Mouse (Mus musculus): ENCODE measurements around the gene Ulk3. TPM values are rescaled to one million over a fixed set of nuclear protein-coding genes. Genes with fewer than 3 reads are reported as not detected.

Ulk3 gene
- polyA plus RNA-seq, 1 experiment from 2014 or later = 19.4 TPM

DNA sequence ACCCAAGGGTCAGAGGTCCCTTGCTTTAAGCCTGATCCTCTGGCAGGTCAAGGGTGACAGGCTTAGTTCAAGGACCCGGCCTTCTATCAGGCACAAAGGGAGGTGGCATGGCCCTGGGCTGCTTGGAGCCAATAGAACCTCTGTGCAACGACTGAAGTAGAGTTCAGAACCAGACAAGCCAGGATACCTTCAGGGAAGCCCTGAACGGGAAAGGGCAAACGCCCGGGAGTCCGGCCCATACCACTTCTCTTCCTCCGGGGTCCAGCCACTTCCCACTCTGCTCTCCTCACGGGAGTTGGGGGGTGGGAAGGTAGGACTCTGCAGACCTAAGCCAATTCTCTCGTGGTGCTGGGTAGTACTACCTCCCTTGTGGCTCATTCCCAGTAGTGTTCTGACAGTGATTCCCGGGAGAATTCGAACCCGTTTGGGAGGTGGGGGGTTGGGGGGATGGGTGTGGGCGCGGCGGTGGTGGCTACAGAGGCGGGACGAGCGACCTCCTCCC lies 55.2 kb downstream of the Ulk3 start:
- ATAC-seq (ENCODE audit: low FRiP score) (peak; percentile 23), DNase-seq (ENCODE audit: low spot score) (no peak)
- H3K27me3 ChIP-seq (ENCODE audit: control insufficient read depth, insufficient read depth, low read length) = no peaks in the 10 kb centered on the region
- peak overlapping the region; percentile 71 for H3K4me3 ChIP-seq (replicated peaks; ENCODE audit: low read length)
- peak overlapping the region; percentile 96 for H3K9ac ChIP-seq
- H3K4me2 ChIP-seq (replicated peaks) = peak overlapping the region; percentile 93
- H3K36me3 ChIP-seq (replicated peaks; ENCODE audit: control insufficient read depth, insufficient read depth) = peaks cover 15% of the 10 kb centered on the region
- H3K27ac ChIP-seq = peak overlapping the region; percentile 92
- H3K4me1 ChIP-seq (replicated peaks; ENCODE audit: control insufficient read depth, insufficient read depth, low read length) = peaks cover 50% of the 10 kb centered on the region
- under 1% methylated on average over 18 of the region's 18 CpGs for WGBS
- H3K9me3 ChIP-seq (ENCODE audit: control insufficient read depth, low read length) = no peaks in the 10 kb centered on the region

- Histone ChIP-seq H3K9me3 (ENCODE audit: control insufficient read depth, low read length) (no peaks in the 10 kb centered on the region), H3K4me1 (replicated peaks; ENCODE audit: control insufficient read depth, insufficient read depth, low read length) (peaks cover 42% of the 10 kb centered on the region), H3K27me3 (ENCODE audit: control insufficient read depth, insufficient read depth, low read length) (no peaks in the 10 kb centered on the region), H3K4me3 (replicated peaks; ENCODE audit: low read length) (peak overlapping the region; percentile 71), H3K36me3 (replicated peaks; ENCODE audit: control insufficient read depth, insufficient read depth) (peaks cover 15% of the 10 kb centered on the region), H3K27ac (peak overlapping the region; percentile 92), H3K4me2 (replicated peaks) (peak overlapping the region; percentile 93), H3K9ac (peak overlapping the region; percentile 96)
- WGBS = 0% methylated on average over 75 of the region's 85 CpGs
- ATAC-seq (ENCODE audit: low FRiP score) = peak; percentile 82
- peak; percentile 94 for DNase-seq (ENCODE audit: low spot score)
Observed at GRCm38 (mm10) chr9:57644944-57645893, 56.0 kb downstream of the Ulk3 start.

Other genes starting within 250 kb of the Ulk3 start
- gene Ppcdc, start 149.3 kb upstream of the Ulk3 start, polyA plus RNA-seq (2014; fragmentation: Nextera tagmentation; extraction: Ambion mirVana) = 19.8 and 21.9 TPM in 2 replicates
- gene Scamp5, start 121.4 kb upstream of the Ulk3 start, polyA plus RNA-seq (2014; fragmentation: Nextera tagmentation; extraction: Ambion mirVana) = 90.0 and 108 TPM in 2 replicates
- 17.0 and 19.7 TPM in 2 replicates for gene Rpp25, start 85.4 kb upstream of the Ulk3 start, polyA plus RNA-seq (2014; fragmentation: Nextera tagmentation; extraction: Ambion mirVana)
- 956 and 1,017 TPM in 2 replicates for gene Cox5a, start 68.2 kb upstream of the Ulk3 start, polyA plus RNA-seq (2014; fragmentation: Nextera tagmentation; extraction: Ambion mirVana)
- 21.2 and 23.1 TPM in 2 replicates for gene Fam219b, start 51.9 kb upstream of the Ulk3 start, polyA plus RNA-seq (2014; fragmentation: Nextera tagmentation; extraction: Ambion mirVana)
- gene Mpi, start 36.7 kb upstream of the Ulk3 start, polyA plus RNA-seq (2014; fragmentation: Nextera tagmentation; extraction: Ambion mirVana) = 54.7 and 60.0 TPM in 2 replicates
- gene Scamp2, start 28.5 kb upstream of the Ulk3 start, polyA plus RNA-seq (2014; fragmentation: Nextera tagmentation; extraction: Ambion mirVana) = 44.0 and 45.0 TPM in 2 replicates
- 0.51 TPM in 1 of 2 replicates, not detected in the other for gene Cplx3, start 16.8 kb downstream of the Ulk3 start, polyA plus RNA-seq (2014; fragmentation: Nextera tagmentation; extraction: Ambion mirVana)
- gene Lman1l, start 31.3 kb downstream of the Ulk3 start, polyA plus RNA-seq (2014; fragmentation: Nextera tagmentation; extraction: Ambion mirVana) = not detected in 2 replicates
- gene Csk, start 64.2 kb downstream of the Ulk3 start, polyA plus RNA-seq (2014; fragmentation: Nextera tagmentation; extraction: Ambion mirVana) = 41.0 and 43.1 TPM in 2 replicates
- gene Cyp1a2, start 94.3 kb downstream of the Ulk3 start, polyA plus RNA-seq (2014; fragmentation: Nextera tagmentation; extraction: Ambion mirVana) = not detected in 2 replicates
- gene Cyp1a1, start 98.5 kb downstream of the Ulk3 start, polyA plus RNA-seq (2014; fragmentation: Nextera tagmentation; extraction: Ambion mirVana) = 0.10 and 0.24 TPM in 2 replicates
- 22.1 and 23.5 TPM in 2 replicates for gene Edc3, start 119.1 kb downstream of the Ulk3 start, polyA plus RNA-seq (2014; fragmentation: Nextera tagmentation; extraction: Ambion mirVana)
- gene Clk3, start 176.4 kb downstream of the Ulk3 start, polyA plus RNA-seq (2014; fragmentation: Nextera tagmentation; extraction: Ambion mirVana) = 55.8 and 65.2 TPM in 2 replicates
- gene Arid3b, start 247.3 kb downstream of the Ulk3 start, polyA plus RNA-seq (2014; fragmentation: Nextera tagmentation; extraction: Ambion mirVana) = 6.6 and 8.1 TPM in 2 replicates

Measured in hindbrain, embryonic 14.5 days (tissue).